Mouse (Mus musculus): ENCODE measurements around the gene Prelp. TPM values are rescaled to one million over a fixed set of nuclear protein-coding genes. Genes with fewer than 3 reads are reported as not detected.

Gene Prelp
- polyA plus RNA-seq, 1 experiment from 2014 or later = 1.1 TPM

- Histone ChIP-seq H3K27ac (ENCODE audit: low read depth, low read length) (no peak overlapping the region), H3K36me3 (ENCODE audit: control insufficient read depth, insufficient read depth, low read length) (no peaks in the 10 kb centered on the region), H3K27me3 (ENCODE audit: control insufficient read depth, insufficient read depth, low read length) (0 out of 2 replicates have a peak, but pooled peaks cover 2% of the 10 kb centered on the region), H3K9ac (ENCODE audit: low read depth, low read length) (no peak overlapping the region), H3K9me3 (replicated peaks; ENCODE audit: control insufficient read depth, low read length) (no peaks in the 10 kb centered on the region), H3K4me1 (ENCODE audit: control insufficient read depth, insufficient read depth, low read length) (peaks cover 35% of the 10 kb centered on the region), H3K4me3 (ENCODE audit: low read depth, low read length) (no peak overlapping the region), H3K4me2 (no peak overlapping the region)
- no peak for ATAC-seq (replicated peaks; ENCODE audit: insufficient number of reproducible peaks, low FRiP score, low TSS enrichment)
- WGBS (ENCODE audit: insufficient replicate concordance) = 75% methylated on average over 9 of the region's 9 CpGs
Observed at GRCm38 (mm10) chr1:133884746-133885145, 36.5 kb downstream of the Prelp start.

GRCm38 (mm10) chr1:133884090-133884489 is 37.1 kb downstream of the Prelp start:
- Histone ChIP-seq H3K4me1 (ENCODE audit: control insufficient read depth, insufficient read depth, low read length) (peaks cover 34% of the 10 kb centered on the region), H3K36me3 (ENCODE audit: control insufficient read depth, insufficient read depth, low read length) (no peaks in the 10 kb centered on the region), H3K27ac (ENCODE audit: low read depth, low read length) (no peak overlapping the region), H3K4me2 (no peak overlapping the region), H3K9ac (ENCODE audit: low read depth, low read length) (no peak overlapping the region), H3K27me3 (ENCODE audit: control insufficient read depth, insufficient read depth, low read length) (0 out of 2 replicates have a peak, but pooled peaks cover 2% of the 10 kb centered on the region), H3K9me3 (replicated peaks; ENCODE audit: control insufficient read depth, low read length) (no peaks in the 10 kb centered on the region), H3K4me3 (ENCODE audit: low read depth, low read length) (no peak overlapping the region)
- ATAC-seq (replicated peaks; ENCODE audit: insufficient number of reproducible peaks, low FRiP score, low TSS enrichment) = no peak
- 57% methylated on average over 6 of the region's 6 CpGs for WGBS (ENCODE audit: insufficient replicate concordance)

- no peaks in the 10 kb centered on the region for H3K36me3 ChIP-seq (ENCODE audit: control insufficient read depth, insufficient read depth, low read length)
- H3K9me3 ChIP-seq (replicated peaks; ENCODE audit: control insufficient read depth, low read length) = no peaks in the 10 kb centered on the region
- H3K4me3 ChIP-seq (ENCODE audit: low read depth, low read length) = no peak overlapping the region
- no peak overlapping the region for H3K27ac ChIP-seq (ENCODE audit: low read depth, low read length)
- WGBS (ENCODE audit: insufficient replicate concordance) = 57% methylated on average over 11 of the region's 11 CpGs
- H3K27me3 ChIP-seq (ENCODE audit: control insufficient read depth, insufficient read depth, low read length) = 0 out of 2 replicates have a peak, but pooled peaks cover under 1% of the 10 kb centered on the region
- no peak overlapping the region for H3K9ac ChIP-seq (ENCODE audit: low read depth, low read length)
- H3K4me1 ChIP-seq (ENCODE audit: control insufficient read depth, insufficient read depth, low read length) = peaks cover 40% of the 10 kb centered on the region
- H3K4me2 ChIP-seq = no peak overlapping the region
- ATAC-seq (replicated peaks; ENCODE audit: insufficient number of reproducible peaks, low FRiP score, low TSS enrichment) = no peak
Observed at GRCm38 (mm10) chr1:133882283-133883217, 38.7 kb downstream of the Prelp start.

- Histone ChIP-seq H3K27ac (ENCODE audit: low read depth, low read length) (no peak overlapping the region), H3K36me3 (ENCODE audit: control insufficient read depth, insufficient read depth, low read length) (no peaks in the 10 kb centered on the region), H3K9me3 (replicated peaks; ENCODE audit: control insufficient read depth, low read length) (no peaks in the 10 kb centered on the region), H3K4me1 (ENCODE audit: control insufficient read depth, insufficient read depth, low read length) (peaks cover 33% of the 10 kb centered on the region), H3K9ac (ENCODE audit: low read depth, low read length) (no peak overlapping the region), H3K4me3 (ENCODE audit: low read depth, low read length) (no peak overlapping the region), H3K27me3 (ENCODE audit: control insufficient read depth, insufficient read depth, low read length) (no peaks in the 10 kb centered on the region), H3K4me2 (no peak overlapping the region)
- ATAC-seq (replicated peaks; ENCODE audit: insufficient number of reproducible peaks, low FRiP score, low TSS enrichment) = no peak
- 53% methylated on average over 6 of the region's 6 CpGs for WGBS (ENCODE audit: insufficient replicate concordance)
Observed at GRCm38 (mm10) chr1:133881813-133882212, 39.4 kb downstream of the Prelp start.

- no peaks in the 10 kb centered on the region for H3K9me3 ChIP-seq (replicated peaks; ENCODE audit: control insufficient read depth, low read length)
- H3K27ac ChIP-seq (ENCODE audit: low read depth, low read length) = no peak overlapping the region
- H3K4me2 ChIP-seq = no peak overlapping the region
- no peak overlapping the region for H3K4me3 ChIP-seq (ENCODE audit: low read depth, low read length)
- WGBS (ENCODE audit: insufficient replicate concordance) = 65% methylated on average over 12 of the region's 12 CpGs
- no peak for ATAC-seq (replicated peaks; ENCODE audit: insufficient number of reproducible peaks, low FRiP score, low TSS enrichment)
- H3K4me1 ChIP-seq (ENCODE audit: control insufficient read depth, insufficient read depth, low read length) = peaks cover 36% of the 10 kb centered on the region
- no peaks in the 10 kb centered on the region for H3K27me3 ChIP-seq (ENCODE audit: control insufficient read depth, insufficient read depth, low read length)
- no peak overlapping the region for H3K9ac ChIP-seq (ENCODE audit: low read depth, low read length)
- H3K36me3 ChIP-seq (ENCODE audit: control insufficient read depth, insufficient read depth, low read length) = no peaks in the 10 kb centered on the region
Observed at GRCm38 (mm10) chr1:133878825-133879423, 42.3 kb downstream of the Prelp start.

- no peaks in the 10 kb centered on the region for H3K36me3 ChIP-seq (ENCODE audit: control insufficient read depth, insufficient read depth, low read length)
- H3K4me1 ChIP-seq (ENCODE audit: control insufficient read depth, insufficient read depth, low read length) = peaks cover 31% of the 10 kb centered on the region
- no peak for ATAC-seq (replicated peaks; ENCODE audit: insufficient number of reproducible peaks, low FRiP score, low TSS enrichment)
- H3K27me3 ChIP-seq (ENCODE audit: control insufficient read depth, insufficient read depth, low read length) = no peaks in the 10 kb centered on the region
- no peak overlapping the region for H3K4me2 ChIP-seq
- WGBS (ENCODE audit: insufficient replicate concordance) = 85% methylated on average over 7 of the region's 7 CpGs
- H3K27ac ChIP-seq (ENCODE audit: low read depth, low read length) = no peak overlapping the region
- H3K9ac ChIP-seq (ENCODE audit: low read depth, low read length) = no peak overlapping the region
- H3K4me3 ChIP-seq (ENCODE audit: low read depth, low read length) = no peak overlapping the region
- H3K9me3 ChIP-seq (replicated peaks; ENCODE audit: control insufficient read depth, low read length) = no peaks in the 10 kb centered on the region
Observed at GRCm38 (mm10) chr1:133876936-133877335, 44.3 kb downstream of the Prelp start.

GRCm38 (mm10) chr1:133873086-133873813 is 48.0 kb downstream of the Prelp start:
- WGBS (ENCODE audit: insufficient replicate concordance) = 63% methylated on average over 6 of the region's 6 CpGs
- no peaks in the 10 kb centered on the region for H3K36me3 ChIP-seq (ENCODE audit: control insufficient read depth, insufficient read depth, low read length)
- H3K27me3 ChIP-seq (ENCODE audit: control insufficient read depth, insufficient read depth, low read length) = no peaks in the 10 kb centered on the region
- no peak overlapping the region for H3K9ac ChIP-seq (ENCODE audit: low read depth, low read length)
- no peaks in the 10 kb centered on the region for H3K9me3 ChIP-seq (replicated peaks; ENCODE audit: control insufficient read depth, low read length)
- H3K4me3 ChIP-seq (ENCODE audit: low read depth, low read length) = no peak overlapping the region
- H3K4me1 ChIP-seq (ENCODE audit: control insufficient read depth, insufficient read depth, low read length) = 0 out of 2 replicates have a peak, but pooled peaks cover 10% of the 10 kb centered on the region
- H3K27ac ChIP-seq (ENCODE audit: low read depth, low read length) = no peak overlapping the region
- H3K4me2 ChIP-seq = no peak overlapping the region
- no peak for ATAC-seq (replicated peaks; ENCODE audit: insufficient number of reproducible peaks, low FRiP score, low TSS enrichment)

GRCm38 (mm10) chr1:133871241-133871640 is 50.0 kb downstream of the Prelp start:
- Histone ChIP-seq H3K4me3 (ENCODE audit: low read depth, low read length) (no peak overlapping the region), H3K9me3 (replicated peaks; ENCODE audit: control insufficient read depth, low read length) (no peaks in the 10 kb centered on the region), H3K4me2 (no peak overlapping the region), H3K4me1 (ENCODE audit: control insufficient read depth, insufficient read depth, low read length) (0 out of 2 replicates have a peak, but pooled peaks cover 10% of the 10 kb centered on the region), H3K27me3 (ENCODE audit: control insufficient read depth, insufficient read depth, low read length) (no peaks in the 10 kb centered on the region), H3K27ac (ENCODE audit: low read depth, low read length) (no peak overlapping the region), H3K9ac (ENCODE audit: low read depth, low read length) (no peak overlapping the region), H3K36me3 (ENCODE audit: control insufficient read depth, insufficient read depth, low read length) (no peaks in the 10 kb centered on the region)
- 65% methylated on average over 10 of the region's 10 CpGs for WGBS (ENCODE audit: insufficient replicate concordance)
- ATAC-seq (replicated peaks; ENCODE audit: insufficient number of reproducible peaks, low FRiP score, low TSS enrichment) = no peak

Measured in heart, embryonic 11.5 days (tissue).